Mouse (Mus musculus) neural tube, embryonic 14.5 days (tissue): ENCODE measurements around the gene Ogfod2. TPM values are rescaled to one million over a fixed set of nuclear protein-coding genes. Genes with fewer than 3 reads are reported as not detected.

ENCODE experiments used
- ATAC-seq: fragments of 200-750 bp; cut with Nextera tagmentation; 2 replicates; pipeline ENCODE4 v1.8.0; 2017; ENCODE audit warnings: low read depth, mild to moderate bottlenecking, moderate TSS enrichment, moderate library complexity
- H3K27ac ChIP-seq: fragments of 300-500 bp; sonication (generic); 2 replicates; pipeline ENCODE4 v1.5.1; 2014; ENCODE audit warnings: low read depth, mild to moderate bottlenecking, control low read depth, low read length, moderate library complexity, mixed read lengths
- H3K27me3 ChIP-seq: fragments of 300-500 bp; sonication (generic); 2 replicates; pipeline ENCODE4 v1.6.1; 2014; ENCODE audit warnings: low read length; ENCODE audit not compliant: control insufficient read depth, insufficient read depth
- H3K36me3 ChIP-seq: fragments of 300-500 bp; sonication (generic); 2 replicates; pipeline ENCODE4 v1.6.1; 2014; ENCODE audit warnings: low read length, mixed read lengths; ENCODE audit not compliant: control insufficient read depth, insufficient read depth
- H3K4me1 ChIP-seq: fragments of 300-500 bp; sonication (generic); 2 replicates; pipeline ENCODE4 v1.6.1; 2014; ENCODE audit warnings: low read length; ENCODE audit not compliant: control insufficient read depth, insufficient read depth
- H3K4me2 ChIP-seq: fragments of 300-500 bp; sonication (generic); 2 replicates; pipeline ENCODE4 v1.6.1; 2014; ENCODE audit warnings: mild to moderate bottlenecking, low read depth, low read length, control low read depth
- H3K4me3 ChIP-seq: fragments of 300-500 bp; sonication (generic); 2 replicates; pipeline ENCODE4 v1.5.1; 2014; ENCODE audit warnings: low read depth, low read length, control low read depth, mixed read lengths
- H3K9ac ChIP-seq: fragments of 300-500 bp; sonication (generic); replicated peaks from 2 replicates; pipeline ENCODE4 v1.6.1; 2014; ENCODE audit warnings: low read depth, mild to moderate bottlenecking, control low read depth, low read length, mixed read lengths
- H3K9me3 ChIP-seq: fragments of 300-500 bp; sonication (generic); 2 replicates; pipeline ENCODE4 v1.6.1; 2016; ENCODE audit warnings: low read length; ENCODE audit not compliant: control insufficient read depth
- WGBS: fragments of 180-500 bp; shearing (Covaris S2); extraction: QIAGEN DNeasy Blood & Tissue Kit; methylation state at CpG from one replicate; pipeline ENCODE4 v1.1.7; 2014; 5-methylcytosine and 5-hydroxymethylcytosine counted together
- polyA plus RNA-seq: library from polyadenylated mRNA; unstranded; fragments of >200 nt; fragmentation: Nextera tagmentation; extraction: Ambion mirVana; gene quantifications from 2 replicates; pipeline ENCODE4 v1.2.1, GENCODE M21; 2014

Gene Ogfod2
- polyA plus RNA-seq, 1 experiment from 2014 or later = 25.0 TPM

DNA sequence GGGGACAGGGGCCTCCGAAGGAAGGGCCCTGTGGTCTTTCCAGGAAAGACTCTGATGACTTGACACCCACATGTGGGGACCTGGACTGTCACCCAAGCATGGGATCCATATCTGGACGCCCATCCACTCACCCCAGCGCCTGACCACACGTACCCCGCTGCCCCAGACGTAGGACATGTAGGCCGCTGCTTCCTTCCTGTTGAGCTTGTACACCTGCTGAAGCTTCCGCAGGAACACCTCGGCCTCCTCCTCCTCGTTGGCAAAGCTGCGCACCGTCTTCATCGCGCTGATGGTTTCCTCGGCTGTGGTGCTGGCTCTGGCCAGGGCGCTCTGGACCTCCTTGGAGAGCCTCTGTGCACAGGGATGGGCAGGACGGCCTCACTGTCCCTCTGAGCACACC lies 32.2 kb upstream of the Ogfod2 start:
- no peak overlapping the region for H3K4me2 ChIP-seq
- H3K9ac ChIP-seq = no peak overlapping the region
- no peaks in the 10 kb centered on the region for H3K27me3 ChIP-seq
- no peak overlapping the region for H3K4me3 ChIP-seq
- 0 out of 2 replicates have a peak, but pooled peaks cover 7% of the 10 kb centered on the region for H3K4me1 ChIP-seq
- ATAC-seq = no peak
- no peaks in the 10 kb centered on the region for H3K36me3 ChIP-seq
- no peaks in the 10 kb centered on the region for H3K9me3 ChIP-seq
- no peak overlapping the region for H3K27ac ChIP-seq
- WGBS = 96% methylated on average over 17 of the region's 17 CpGs

DNA sequence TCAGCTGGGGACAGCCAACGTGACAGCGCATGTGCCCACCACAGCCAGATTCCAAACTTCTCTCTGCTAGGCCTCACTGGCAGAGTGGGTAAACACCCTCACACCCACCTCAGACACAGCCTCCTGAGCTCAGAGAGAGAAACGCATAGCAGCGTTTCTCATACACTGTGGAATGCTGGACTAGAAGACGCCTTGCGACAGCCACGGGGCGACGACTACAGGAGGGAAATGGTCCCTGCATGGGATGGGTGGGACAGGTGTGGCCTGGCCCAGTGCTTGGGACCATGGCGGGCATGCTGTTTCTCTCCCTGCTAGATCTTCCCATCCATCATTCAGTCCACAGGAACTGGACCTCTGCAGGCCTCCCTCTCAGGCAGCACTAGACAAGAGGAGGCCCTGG lies 29.6 kb upstream of the Ogfod2 start:
- Histone ChIP-seq H3K9me3 (no peaks in the 10 kb centered on the region), H3K4me2 (no peak overlapping the region), H3K9ac (no peak overlapping the region), H3K27me3 (no peaks in the 10 kb centered on the region), H3K36me3 (no peaks in the 10 kb centered on the region), H3K4me1 (0 out of 2 replicates have a peak, but pooled peaks cover 7% of the 10 kb centered on the region), H3K27ac (no peak overlapping the region), H3K4me3 (no peak overlapping the region)
- WGBS = 90% methylated on average over 10 of the region's 10 CpGs
- no peak for ATAC-seq

DNA sequence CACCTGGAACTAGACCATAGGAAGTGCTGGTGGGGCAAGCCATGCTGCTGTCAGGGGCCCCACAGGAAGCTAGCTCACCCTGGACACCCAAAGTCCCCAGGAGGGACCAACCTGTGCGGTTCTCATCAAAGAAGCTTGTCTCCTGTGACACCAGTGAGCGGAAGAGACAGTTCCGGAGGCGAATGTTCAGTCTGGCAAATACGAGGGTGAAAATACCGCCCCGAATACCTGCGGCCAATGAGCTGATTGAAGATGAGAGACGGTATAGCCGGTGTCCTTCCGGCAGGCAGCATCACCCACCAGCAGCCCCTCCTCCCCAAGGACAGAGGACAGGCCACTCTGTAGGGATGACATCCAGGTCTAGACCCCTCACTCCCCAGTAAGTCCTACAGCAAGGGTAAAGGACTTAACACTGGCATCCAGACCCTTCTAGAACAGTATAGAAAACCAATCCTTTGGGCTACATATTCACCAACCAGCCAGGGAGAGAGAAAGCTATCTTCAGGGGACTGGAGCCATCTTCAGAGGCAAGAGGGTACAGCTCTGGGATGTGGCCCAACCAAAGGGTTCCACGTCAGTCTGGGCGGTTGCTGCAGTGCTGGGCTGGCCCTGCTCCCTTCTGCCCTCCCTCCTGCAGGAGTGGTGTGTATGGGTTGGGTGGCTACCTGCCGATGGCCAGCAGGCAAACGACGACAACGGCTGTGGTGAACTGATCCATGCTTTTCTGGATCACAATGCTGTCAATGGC lies 29.0 kb upstream of the Ogfod2 start:
- ATAC-seq = no peak
- H3K9ac ChIP-seq = no peak overlapping the region
- WGBS = 87% methylated on average over 17 of the region's 17 CpGs
- H3K36me3 ChIP-seq = no peaks in the 10 kb centered on the region
- no peak overlapping the region for H3K27ac ChIP-seq
- H3K4me3 ChIP-seq = no peak overlapping the region
- no peaks in the 10 kb centered on the region for H3K9me3 ChIP-seq
- no peak overlapping the region for H3K4me2 ChIP-seq
- H3K4me1 ChIP-seq = 0 out of 2 replicates have a peak, but pooled peaks cover 5% of the 10 kb centered on the region
- H3K27me3 ChIP-seq = no peaks in the 10 kb centered on the region

DNA sequence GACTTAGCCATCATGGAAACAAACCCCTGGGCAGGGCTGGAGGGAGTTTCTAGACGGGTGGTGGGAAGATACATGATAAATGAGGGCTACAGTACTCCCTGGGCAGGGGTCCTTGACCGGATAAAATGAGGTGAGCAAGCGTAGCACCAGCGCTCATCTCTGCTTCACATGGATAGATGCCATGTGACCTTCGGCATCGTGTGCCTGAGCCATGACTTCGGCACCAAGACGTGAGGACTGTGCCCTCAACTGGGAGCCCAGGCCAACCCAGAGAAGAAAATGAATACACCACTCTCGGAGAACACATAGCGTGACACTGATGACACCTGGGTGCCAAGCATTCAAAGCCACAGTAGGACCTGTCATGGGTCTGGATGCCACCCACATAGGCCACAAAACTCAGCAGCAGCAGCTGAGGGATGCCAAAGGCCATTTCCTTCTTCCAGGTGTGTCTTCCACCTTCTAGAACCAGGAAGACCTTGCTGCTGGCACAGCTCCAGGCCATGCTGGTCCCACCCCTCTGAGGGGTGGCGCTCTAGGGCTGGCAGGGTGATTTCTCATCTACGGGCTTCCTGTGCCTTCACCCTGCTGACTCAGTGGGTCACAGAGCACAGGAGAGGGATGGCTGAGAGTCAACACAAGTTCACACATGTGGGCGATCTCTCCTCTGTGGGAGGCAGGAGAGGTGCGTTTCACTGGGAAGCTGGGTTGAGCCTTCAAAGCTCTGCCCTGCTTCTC lies 28.1 kb upstream of the Ogfod2 start:
- Histone ChIP-seq H3K36me3 (no peaks in the 10 kb centered on the region), H3K9ac (no peak overlapping the region), H3K9me3 (no peaks in the 10 kb centered on the region), H3K4me3 (no peak overlapping the region), H3K4me2 (no peak overlapping the region), H3K4me1 (no peaks in the 10 kb centered on the region), H3K27me3 (no peaks in the 10 kb centered on the region), H3K27ac (no peak overlapping the region)
- WGBS = 87% methylated on average over 14 of the region's 14 CpGs
- no peak for ATAC-seq

DNA sequence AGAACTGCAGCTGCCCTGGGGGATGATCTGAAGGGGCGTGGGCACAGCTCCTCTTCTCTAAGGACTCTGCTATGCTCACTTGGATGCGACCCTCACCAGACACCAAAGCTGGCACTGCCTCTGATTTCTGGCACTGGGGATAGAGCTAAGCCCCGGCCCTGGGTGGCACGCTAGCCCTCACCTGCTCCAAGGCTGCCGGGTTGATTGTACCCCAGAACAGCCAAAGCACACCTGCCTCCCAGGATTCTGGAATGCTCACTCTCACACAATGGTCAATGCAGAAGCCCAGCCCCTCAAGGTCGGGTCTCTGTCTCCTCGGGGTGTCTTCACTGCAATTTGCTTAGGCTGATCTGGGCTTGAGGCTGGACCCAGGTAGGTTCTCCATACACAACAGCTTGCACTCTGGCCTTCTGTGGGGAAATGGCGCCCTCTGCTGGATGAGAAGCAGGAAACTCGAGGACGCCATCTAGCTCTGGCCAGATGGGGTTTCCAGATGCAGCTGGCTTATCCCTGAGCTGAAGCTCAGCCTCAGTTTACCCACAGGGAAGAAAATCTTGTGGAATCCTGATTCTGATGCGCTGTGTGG lies 27.4 kb upstream of the Ogfod2 start:
- Histone ChIP-seq H3K4me1 (no peaks in the 10 kb centered on the region), H3K4me2 (no peak overlapping the region), H3K27me3 (no peaks in the 10 kb centered on the region), H3K36me3 (no peaks in the 10 kb centered on the region), H3K9me3 (no peaks in the 10 kb centered on the region), H3K4me3 (no peak overlapping the region), H3K9ac (no peak overlapping the region), H3K27ac (no peak overlapping the region)
- ATAC-seq = peak; percentile 70; the same call in 1 of the 2 replicates
- 41% methylated on average over 11 of the region's 11 CpGs for WGBS

DNA sequence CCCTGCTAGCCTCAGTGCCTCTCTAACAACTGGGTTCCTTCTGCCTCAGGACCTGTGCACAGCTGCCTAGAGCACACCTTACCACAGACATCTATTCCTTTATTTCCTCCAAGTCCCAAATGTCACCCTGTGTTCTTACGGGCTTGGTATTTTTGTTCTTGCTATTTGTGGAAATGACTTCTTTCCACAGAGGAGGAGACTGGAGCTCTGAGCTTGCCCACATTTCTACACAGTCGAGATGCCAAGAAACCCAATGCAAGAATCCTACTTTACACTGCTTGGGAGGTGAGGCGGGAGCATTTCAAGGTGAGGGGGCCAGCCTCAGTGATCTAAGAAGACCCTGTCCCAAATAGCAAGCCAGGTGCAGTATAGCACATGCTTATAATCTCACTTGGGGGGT lies 26.6 kb upstream of the Ogfod2 start:
- Histone ChIP-seq H3K4me1 (no peaks in the 10 kb centered on the region), H3K4me2 (no peak overlapping the region), H3K36me3 (no peaks in the 10 kb centered on the region), H3K27me3 (no peaks in the 10 kb centered on the region), H3K9ac (no peak overlapping the region), H3K4me3 (no peak overlapping the region), H3K9me3 (no peaks in the 10 kb centered on the region), H3K27ac (no peak overlapping the region)
- 82% methylated on average over 3 of the region's 3 CpGs for WGBS
- no peak for ATAC-seq

DNA sequence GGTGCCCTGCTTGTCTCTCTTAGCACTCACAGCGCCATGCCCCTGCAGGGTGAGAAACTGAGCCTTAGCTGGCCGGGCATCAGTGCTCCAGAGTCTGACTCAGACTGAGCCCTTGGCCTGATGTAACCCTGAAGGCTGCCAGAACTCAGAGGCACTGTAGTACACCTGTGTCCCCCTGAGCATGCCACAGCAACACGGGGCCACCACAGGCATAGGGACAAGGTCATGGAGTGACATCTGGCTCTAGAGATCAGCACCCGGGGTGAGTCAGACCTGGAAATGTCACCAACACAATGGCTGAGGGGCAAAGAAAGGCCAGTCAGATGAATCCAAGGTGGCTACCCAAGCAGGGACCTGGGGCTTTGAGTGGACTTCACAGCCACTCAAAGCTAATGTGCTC lies 25.2 kb upstream of the Ogfod2 start:
- no peak for ATAC-seq
- no peak overlapping the region for H3K4me3 ChIP-seq

DNA sequence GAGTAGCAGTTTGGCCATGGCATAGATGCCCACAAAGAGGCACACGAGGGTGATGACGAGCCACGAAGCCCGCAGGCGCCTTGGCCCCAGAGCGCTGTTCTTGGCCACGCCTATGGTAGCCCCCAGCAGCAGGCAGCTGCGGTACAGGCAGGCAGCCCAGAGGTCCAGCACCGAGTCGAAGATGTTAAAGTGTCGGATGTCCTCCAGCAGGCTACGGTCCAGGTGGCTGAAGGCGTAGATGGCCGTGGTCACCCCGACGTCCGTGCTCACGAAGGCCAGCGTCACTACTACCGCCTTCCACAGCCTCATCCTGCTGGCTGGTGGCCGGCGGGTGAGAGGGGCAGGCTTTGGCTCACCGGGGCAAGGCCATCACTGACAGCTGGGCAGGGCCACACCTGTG lies 22.2 kb upstream of the Ogfod2 start:
- Histone ChIP-seq H3K27me3 (peaks cover 3% of the 10 kb centered on the region; the same call in 1 of the 2 replicates), H3K36me3 (no peaks in the 10 kb centered on the region), H3K27ac (no peak overlapping the region), H3K4me1 (no peaks in the 10 kb centered on the region), H3K4me2 (no peak overlapping the region), H3K9me3 (no peaks in the 10 kb centered on the region), H3K9ac (no peak overlapping the region), H3K4me3 (no peak overlapping the region)
- WGBS = 91% methylated on average over 23 of the region's 23 CpGs
- ATAC-seq = no peak

More for the DNA sequence above, 25.2 kb upstream of the Ogfod2 start:
- no peaks in the 10 kb centered on the region for H3K4me1 ChIP-seq
- H3K36me3 ChIP-seq = no peaks in the 10 kb centered on the region
- H3K27me3 ChIP-seq = no peaks in the 10 kb centered on the region
- no peak overlapping the region for H3K9ac ChIP-seq
- H3K27ac ChIP-seq = no peak overlapping the region
- WGBS = 89% methylated on average over 4 of the region's 4 CpGs
- H3K4me2 ChIP-seq = no peak overlapping the region
- no peaks in the 10 kb centered on the region for H3K9me3 ChIP-seq

DNA sequence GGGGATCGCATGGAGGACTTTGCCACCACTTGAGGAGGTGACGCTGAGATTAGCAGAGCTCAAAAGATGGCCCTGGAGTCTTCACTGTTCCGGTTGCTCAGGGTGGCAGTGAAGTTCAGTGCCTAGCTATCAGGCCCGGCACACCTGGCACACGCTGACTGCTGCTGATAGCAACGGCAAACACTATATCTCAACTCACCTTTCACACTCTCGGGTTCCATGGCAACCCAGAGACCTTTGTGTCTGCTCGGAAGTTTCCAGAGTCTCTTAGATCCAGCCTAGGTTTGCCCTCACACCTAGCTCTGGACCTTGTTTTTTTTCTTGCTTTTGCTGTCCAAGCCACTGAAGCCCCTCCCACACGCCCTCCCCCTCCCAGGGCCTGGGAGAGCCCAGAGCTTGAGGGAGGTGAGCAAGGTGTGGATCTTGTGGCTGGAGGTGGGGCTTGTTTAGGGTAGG lies 20.1 kb upstream of the Ogfod2 start:
- H3K27me3 ChIP-seq = peaks cover 5% of the 10 kb centered on the region; the same call in 1 of the 2 replicates
- no peak overlapping the region for H3K27ac ChIP-seq
- 77% methylated on average over 9 of the region's 9 CpGs for WGBS
- no peaks in the 10 kb centered on the region for H3K9me3 ChIP-seq
- no peak overlapping the region for H3K4me2 ChIP-seq
- no peak overlapping the region for H3K4me3 ChIP-seq
- no peaks in the 10 kb centered on the region for H3K36me3 ChIP-seq
- no peak overlapping the region for H3K9ac ChIP-seq
- no peaks in the 10 kb centered on the region for H3K4me1 ChIP-seq
- no peak for ATAC-seq
